Mouse (Mus musculus) spleen, adult 2 months (tissue): ENCODE data around the gene Rpl10a.

Source experiments
- CTCF ChIP-seq: fragments of 200-500 bp; IDR thresholded peaks from 2 replicates; pipeline ENCODE4 v1.5.1; 2011; ENCODE audit warnings: mild to moderate bottlenecking, inconsistent platforms; ENCODE audit not compliant: insufficient read depth, insufficient read length, insufficient replicate concordance; ENCODE audit errors: extremely low read depth
- POLR2A ChIP-seq: fragments of 200-500 bp; IDR thresholded peaks from 2 replicates; pipeline ENCODE4 v1.6.1; 2011; ENCODE audit warnings: low read depth, low read length, inconsistent platforms

- TF ChIP-seq POLR2A (no peak), CTCF (no peak)
These were observed 19.1 kb downstream of the Rpl10a start for GRCm38 (mm10) chr17:28347327-28347726.
